Mouse (Mus musculus): ENCODE results near the gene Apoc4. TPM values are rescaled to one million over a fixed set of nuclear protein-coding genes. Genes with fewer than 3 reads are reported as not detected.

Apoc4 gene
- polyA plus RNA-seq, 1 experiment, result 1.5 TPM

DNA sequence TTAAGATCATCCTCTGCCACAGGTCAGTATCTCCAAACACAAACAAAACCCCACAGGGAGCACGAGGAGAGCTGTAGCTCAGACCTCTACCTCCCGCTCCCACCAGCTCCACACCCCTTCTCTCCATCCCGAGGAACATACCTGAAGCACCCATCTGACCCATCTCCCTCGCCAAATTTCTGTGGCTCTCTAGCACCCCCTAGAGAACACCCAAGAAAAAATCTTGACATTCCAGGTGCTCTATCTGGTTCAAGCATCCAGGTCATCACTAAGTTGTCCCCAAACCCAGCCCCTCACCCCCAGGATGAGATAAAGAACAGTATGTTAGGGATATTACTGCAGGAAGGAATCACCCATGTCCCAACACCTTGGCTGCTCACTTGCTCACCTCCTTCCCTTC, 31.9 kb upstream of the Apoc4 start:
- Histone ChIP-seq H3K4me1 (replicated peaks; ENCODE audit: control insufficient read depth, insufficient read depth, low read length) (peaks cover 4% of the 10 kb centered on the region), H3K27me3 (ENCODE audit: control insufficient read depth, insufficient read depth, low read length) (no peaks in the 10 kb centered on the region), H3K36me3 (ENCODE audit: control insufficient read depth, insufficient read depth, low read length) (peaks cover 11% of the 10 kb centered on the region), H3K27ac (ENCODE audit: control insufficient read depth, insufficient read depth, low read length) (no peak overlapping the region), H3K4me3 (ENCODE audit: control insufficient read depth, insufficient read depth, low read length) (no peak overlapping the region)
- 55% methylated on average over 4 of the region's 4 CpGs for WGBS
- TF ChIP-seq CTCF (IDR thresholded peaks at IDR 0.05; ENCODE audit: borderline replicate concordance, control insufficient read depth, extremely low read depth, insufficient read depth, low read length, poor library complexity), result no peak
- no peak for TF ChIP-seq POLR2A (IDR thresholded peaks at IDR 0.05; ENCODE audit: control insufficient read depth, extremely low read depth, insufficient read depth, low read length, poor library complexity)
- DNase-seq, result peak; percentile 26

DNA sequence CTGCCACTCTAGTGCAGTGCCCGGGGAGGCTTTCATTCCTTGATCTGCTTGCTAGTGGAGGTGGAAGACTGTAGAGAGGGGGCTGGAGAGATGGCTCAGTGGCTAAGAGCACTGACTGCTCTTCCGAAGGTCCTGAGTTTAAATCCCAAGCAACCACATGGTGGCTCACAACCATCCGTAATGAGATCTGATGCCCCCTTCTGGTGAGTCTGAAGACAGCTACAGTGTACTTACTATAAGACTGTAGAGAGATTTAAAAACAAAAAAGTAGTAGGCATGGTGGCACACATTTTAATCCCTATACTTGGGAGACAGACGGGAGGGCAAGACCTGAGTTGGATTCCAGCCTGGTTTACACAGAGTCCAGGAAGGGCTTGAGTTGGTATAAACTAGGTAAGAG, 31.1 kb upstream of the Apoc4 start:
- Histone ChIP-seq H3K4me3 (ENCODE audit: control insufficient read depth, insufficient read depth, low read length) (no peak overlapping the region), H3K36me3 (ENCODE audit: control insufficient read depth, insufficient read depth, low read length) (peaks cover 11% of the 10 kb centered on the region), H3K27ac (ENCODE audit: control insufficient read depth, insufficient read depth, low read length) (no peak overlapping the region), H3K4me1 (replicated peaks; ENCODE audit: control insufficient read depth, insufficient read depth, low read length) (peaks cover 4% of the 10 kb centered on the region), H3K27me3 (ENCODE audit: control insufficient read depth, insufficient read depth, low read length) (no peaks in the 10 kb centered on the region)
- DNase-seq, result no peak
- 79% methylated on average over 4 of the region's 4 CpGs for WGBS
- no peak for TF ChIP-seq POLR2A (IDR thresholded peaks at IDR 0.05; ENCODE audit: control insufficient read depth, extremely low read depth, insufficient read depth, low read length, poor library complexity)
- no peak for TF ChIP-seq CTCF (IDR thresholded peaks at IDR 0.05; ENCODE audit: borderline replicate concordance, control insufficient read depth, extremely low read depth, insufficient read depth, low read length, poor library complexity)

DNA sequence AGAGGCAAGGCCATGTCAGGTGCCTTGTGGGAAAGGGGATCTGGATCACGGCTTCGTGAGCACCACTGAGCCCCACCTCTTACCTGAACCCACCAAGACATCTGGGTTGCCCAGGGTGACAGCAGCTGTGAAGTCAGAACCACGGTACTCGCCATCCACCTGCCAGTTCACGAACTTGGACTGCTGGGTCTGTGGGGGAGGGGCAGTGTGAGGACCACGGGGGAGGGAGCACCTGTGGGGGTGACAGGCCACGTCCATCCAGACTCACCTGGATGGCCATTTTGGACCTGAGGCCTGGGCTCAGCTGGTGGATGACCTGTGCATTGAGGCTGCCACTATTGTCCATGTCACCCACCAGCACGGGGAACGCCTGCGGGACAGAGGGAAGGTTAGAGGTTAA, 29.4 kb upstream of the Apoc4 start:
- no peak for DNase-seq
- Histone ChIP-seq H3K27ac (ENCODE audit: control insufficient read depth, insufficient read depth, low read length) (no peak overlapping the region), H3K36me3 (ENCODE audit: control insufficient read depth, insufficient read depth, low read length) (peaks cover 11% of the 10 kb centered on the region), H3K27me3 (ENCODE audit: control insufficient read depth, insufficient read depth, low read length) (no peaks in the 10 kb centered on the region), H3K4me1 (replicated peaks; ENCODE audit: control insufficient read depth, insufficient read depth, low read length) (peaks cover 4% of the 10 kb centered on the region), H3K4me3 (ENCODE audit: control insufficient read depth, insufficient read depth, low read length) (no peak overlapping the region)
- TF ChIP-seq POLR2A (IDR thresholded peaks at IDR 0.05; ENCODE audit: control insufficient read depth, extremely low read depth, insufficient read depth, low read length, poor library complexity) (no peak), CTCF (IDR thresholded peaks at IDR 0.05; ENCODE audit: borderline replicate concordance, control insufficient read depth, extremely low read depth, insufficient read depth, low read length, poor library complexity) (no peak)
- 76% methylated on average over 10 of the region's 10 CpGs for WGBS

DNA sequence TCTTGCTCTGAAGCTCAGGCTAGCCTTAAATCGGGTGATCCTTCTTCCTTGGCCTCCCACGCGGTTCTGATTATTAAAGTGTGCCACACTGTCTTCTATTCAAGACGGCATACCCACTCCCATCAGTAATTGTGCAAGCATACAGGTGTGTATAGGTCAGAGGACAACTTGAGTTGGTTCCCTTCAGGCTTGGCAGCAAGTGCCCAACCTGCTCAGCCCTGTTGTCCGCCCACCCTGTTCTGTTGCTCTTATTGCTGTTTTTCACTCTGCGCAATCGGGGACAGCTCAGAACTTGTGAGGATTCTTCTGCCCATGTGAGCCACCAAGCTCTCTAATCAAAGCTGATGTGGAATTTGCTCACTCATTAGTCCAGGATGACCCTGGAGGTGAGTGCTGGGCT, 24.0 kb upstream of the Apoc4 start:
- peaks cover 7% of the 10 kb centered on the region for H3K36me3 ChIP-seq (ENCODE audit: control insufficient read depth, insufficient read depth, low read length)
- H3K27me3 ChIP-seq (ENCODE audit: control insufficient read depth, insufficient read depth, low read length), result no peaks in the 10 kb centered on the region
- no peak overlapping the region for H3K4me3 ChIP-seq (ENCODE audit: control insufficient read depth, insufficient read depth, low read length)
- H3K4me1 ChIP-seq (replicated peaks; ENCODE audit: control insufficient read depth, insufficient read depth, low read length), result peaks cover 11% of the 10 kb centered on the region
- H3K27ac ChIP-seq (ENCODE audit: control insufficient read depth, insufficient read depth, low read length), result no peak overlapping the region
- DNase-seq, result no peak
- TF ChIP-seq POLR2A (IDR thresholded peaks at IDR 0.05; ENCODE audit: control insufficient read depth, extremely low read depth, insufficient read depth, low read length, poor library complexity), result no peak
- TF ChIP-seq CTCF (IDR thresholded peaks at IDR 0.05; ENCODE audit: borderline replicate concordance, control insufficient read depth, extremely low read depth, insufficient read depth, low read length, poor library complexity), result no peak
- 97% methylated on average over 7 of the region's 7 CpGs for WGBS

DNA sequence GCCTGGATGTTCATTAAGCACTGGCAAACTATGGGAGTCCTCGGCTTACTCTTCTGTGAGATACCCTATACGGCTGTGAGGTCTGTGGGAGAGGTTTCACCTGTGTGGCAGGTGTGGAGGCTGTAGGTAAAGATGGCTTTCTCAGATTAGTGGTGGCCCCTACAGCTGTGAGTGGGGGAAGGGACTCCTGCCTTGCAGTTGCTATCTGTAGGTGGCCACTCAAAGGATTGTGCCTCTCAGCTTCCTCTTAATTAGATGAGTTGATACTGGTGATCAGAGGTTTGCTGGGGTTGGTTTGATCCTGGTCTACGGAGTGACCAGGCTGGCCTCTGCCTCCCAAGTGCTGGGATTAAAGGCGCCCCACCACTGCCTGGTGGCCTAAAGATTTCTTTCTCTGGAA, 23.2 kb upstream of the Apoc4 start:
- H3K36me3 ChIP-seq (ENCODE audit: control insufficient read depth, insufficient read depth, low read length), result peaks cover 7% of the 10 kb centered on the region; the same call in 1 of the 2 replicates
- TF ChIP-seq CTCF (IDR thresholded peaks at IDR 0.05; ENCODE audit: borderline replicate concordance, control insufficient read depth, extremely low read depth, insufficient read depth, low read length, poor library complexity), result no peak
- TF ChIP-seq POLR2A (IDR thresholded peaks at IDR 0.05; ENCODE audit: control insufficient read depth, extremely low read depth, insufficient read depth, low read length, poor library complexity), result no peak
- peaks cover 18% of the 10 kb centered on the region for H3K4me1 ChIP-seq (replicated peaks; ENCODE audit: control insufficient read depth, insufficient read depth, low read length)
- no peak for DNase-seq
- no peak overlapping the region for H3K27ac ChIP-seq (ENCODE audit: control insufficient read depth, insufficient read depth, low read length)
- no peaks in the 10 kb centered on the region for H3K27me3 ChIP-seq (ENCODE audit: control insufficient read depth, insufficient read depth, low read length)
- WGBS, result 95% methylated on average over 4 of the region's 4 CpGs
- H3K4me3 ChIP-seq (ENCODE audit: control insufficient read depth, insufficient read depth, low read length), result no peak overlapping the region

DNA sequence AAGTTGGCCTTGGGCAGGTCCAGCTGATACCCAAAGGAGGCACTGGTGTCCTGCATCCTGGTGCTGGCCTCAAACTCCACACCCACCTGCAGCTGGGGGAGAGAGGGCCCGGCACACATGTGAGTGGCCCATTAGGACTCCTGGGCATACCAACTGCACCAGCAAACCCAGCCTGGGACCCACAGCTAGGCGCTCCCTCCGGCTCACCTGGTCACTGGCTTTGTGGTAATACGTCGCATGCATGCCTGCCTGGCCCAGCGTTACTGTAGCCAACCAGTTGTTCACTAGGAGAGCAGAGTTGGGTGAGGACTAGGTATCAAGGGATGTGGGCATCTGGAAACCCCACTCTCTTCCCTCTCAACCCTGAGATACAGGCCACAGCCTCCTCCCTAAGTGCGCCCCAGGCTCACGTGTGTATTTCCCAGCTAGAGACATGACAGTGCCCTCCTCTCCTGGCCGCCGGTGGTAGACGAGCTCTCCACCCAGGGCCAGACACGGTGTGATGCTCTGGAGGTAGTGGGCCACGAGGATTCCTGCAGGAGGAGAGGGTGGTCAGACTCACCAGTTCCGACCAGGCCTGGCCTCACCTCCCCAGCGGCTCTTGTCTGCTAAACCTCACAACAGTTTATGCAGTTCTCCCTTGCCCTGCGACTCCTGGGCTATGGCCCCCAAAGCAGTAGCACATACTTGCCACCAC, 21.7 kb upstream of the Apoc4 start:
- Histone ChIP-seq H3K4me1 (replicated peaks; ENCODE audit: control insufficient read depth, insufficient read depth, low read length) (peaks cover 31% of the 10 kb centered on the region), H3K27me3 (ENCODE audit: control insufficient read depth, insufficient read depth, low read length) (no peaks in the 10 kb centered on the region), H3K4me3 (ENCODE audit: control insufficient read depth, insufficient read depth, low read length) (no peak overlapping the region), H3K27ac (ENCODE audit: control insufficient read depth, insufficient read depth, low read length) (no peak overlapping the region), H3K36me3 (ENCODE audit: control insufficient read depth, insufficient read depth, low read length) (no peaks in the 10 kb centered on the region)
- TF ChIP-seq CTCF (IDR thresholded peaks at IDR 0.05; ENCODE audit: borderline replicate concordance, control insufficient read depth, extremely low read depth, insufficient read depth, low read length, poor library complexity) (no peak), POLR2A (IDR thresholded peaks at IDR 0.05; ENCODE audit: control insufficient read depth, extremely low read depth, insufficient read depth, low read length, poor library complexity) (no peak)
- 94% methylated on average over 16 of the region's 16 CpGs for WGBS
- DNase-seq, result no peak

Data from thymus, adult 2 months (tissue).